Mouse (Mus musculus) liver, embryonic 15.5 days (tissue): ENCODE data around the gene Nagk. TPM values are rescaled to one million over a fixed set of nuclear protein-coding genes. Genes with fewer than 3 reads are reported as not detected.
"Not testable (repeated sequence)": the region's sequence is repeated elsewhere in the genome, so short reads cannot be mapped to it uniquely, and the experiment has no call there.

Experiments
- ATAC-seq: fragments of 200-750 bp; cut with Nextera tagmentation; 2 replicates; pipeline ENCODE4 v1.8.0; 2017; ENCODE audit warnings: moderate number of reproducible peaks, mild to moderate bottlenecking, moderate library complexity; ENCODE audit not compliant: insufficient read depth
- H3K27ac ChIP-seq: fragments of 300-500 bp; sonication (generic); replicated peaks from 2 replicates; pipeline ENCODE4 v1.5.1; 2015; ENCODE audit warnings: mild to moderate bottlenecking, inconsistent platforms
- H3K27me3 ChIP-seq: fragments of 300-500 bp; sonication (generic); 2 replicates; pipeline ENCODE4 v1.6.1; 2015; ENCODE audit warnings: mild to moderate bottlenecking, inconsistent platforms
- H3K36me3 ChIP-seq: fragments of 300-500 bp; sonication (generic); replicated peaks from 2 replicates; pipeline ENCODE4 v1.6.1; 2015; ENCODE audit warnings: moderate library complexity, mild to moderate bottlenecking, inconsistent platforms
- H3K4me1 ChIP-seq: fragments of 300-500 bp; sonication (generic); replicated peaks from 2 replicates; pipeline ENCODE4 v1.6.1; 2015; ENCODE audit warnings: inconsistent platforms
- H3K4me2 ChIP-seq: fragments of 300-500 bp; sonication (generic); 2 replicates; pipeline ENCODE4 v1.6.1; 2015; ENCODE audit warnings: moderate library complexity, mild to moderate bottlenecking, inconsistent platforms
- H3K4me3 ChIP-seq: fragments of 300-500 bp; sonication (generic); replicated peaks from 2 replicates; pipeline ENCODE4 v1.5.1; 2015; ENCODE audit warnings: mild to moderate bottlenecking, inconsistent platforms
- H3K9ac ChIP-seq: fragments of 300-500 bp; sonication (generic); 2 replicates; pipeline ENCODE4 v1.6.1; 2015; ENCODE audit warnings: moderate library complexity, mild to moderate bottlenecking, inconsistent platforms
- H3K9me3 ChIP-seq: fragments of 300-500 bp; sonication (generic); replicated peaks from 2 replicates; pipeline ENCODE4 v1.6.1; 2016; ENCODE audit warnings: inconsistent platforms
- WGBS: fragments of 180-500 bp; shearing (Covaris S2); methylation state at CpG from one replicate; pipeline ENCODE4 v1.1.7; 2015; ENCODE audit warnings: mixed read lengths; ENCODE audit not compliant: insufficient replicate concordance; 5-methylcytosine and 5-hydroxymethylcytosine counted together
- polyA plus RNA-seq: library from polyadenylated mRNA; unstranded; fragments of >200 nt; fragmentation: Nextera tagmentation; extraction: Ambion mirVana; gene quantifications from 2 replicates; pipeline ENCODE4 v1.2.1, GENCODE M21; 2015

The Nagk gene
- polyA plus RNA-seq, 1 experiment from 2014 or later = 16.6 TPM

- peaks cover 8% of the 10 kb centered on the region; the same call in 1 of the 2 replicates for H3K36me3 ChIP-seq
- WGBS = 77% methylated on average over 3 of the region's 3 CpGs
- H3K27ac ChIP-seq = no peak overlapping the region
- ATAC-seq = no peak
- H3K9me3 ChIP-seq = no peaks in the 10 kb centered on the region
- no peaks in the 10 kb centered on the region for H3K4me1 ChIP-seq
- no peaks in the 10 kb centered on the region for H3K27me3 ChIP-seq
- no peak overlapping the region for H3K9ac ChIP-seq
- H3K4me3 ChIP-seq = no peak overlapping the region
- no peak overlapping the region for H3K4me2 ChIP-seq
Measured at GRCm38 (mm10) chr6:83815801-83816200, 21.0 kb downstream of the Nagk start.

GRCm38 (mm10) chr6:83818996-83819395, 24.2 kb downstream of the Nagk start:
- 58% methylated on average over 1 of the region's 1 CpGs for WGBS
- no peak overlapping the region for H3K4me3 ChIP-seq
- H3K4me1 ChIP-seq = no peaks in the 10 kb centered on the region
- ATAC-seq = no peak
- H3K4me2 ChIP-seq = no peak overlapping the region
- no peaks in the 10 kb centered on the region for H3K9me3 ChIP-seq
- H3K27ac ChIP-seq = no peak overlapping the region
- peaks cover under 1% of the 10 kb centered on the region; the same call in 1 of the 2 replicates for H3K36me3 ChIP-seq
- no peaks in the 10 kb centered on the region for H3K27me3 ChIP-seq
- H3K9ac ChIP-seq = no peak overlapping the region

- no peaks in the 10 kb centered on the region for H3K27me3 ChIP-seq
- no peaks in the 10 kb centered on the region for H3K4me1 ChIP-seq
- no peak overlapping the region for H3K27ac ChIP-seq
- H3K4me3 ChIP-seq = no peak overlapping the region
- ATAC-seq = no peak
- no peaks in the 10 kb centered on the region for H3K36me3 ChIP-seq
- no peaks in the 10 kb centered on the region for H3K9me3 ChIP-seq
- no peak overlapping the region for H3K4me2 ChIP-seq
- no peak overlapping the region for H3K9ac ChIP-seq
- WGBS = 59% methylated on average over 2 of the region's 2 CpGs
Measured at GRCm38 (mm10) chr6:83820727-83821515, 26.1 kb downstream of the Nagk start.

GRCm38 (mm10) chr6:83821856-83822255, 27.1 kb downstream of the Nagk start:
- Histone ChIP-seq H3K4me1 (no peaks in the 10 kb centered on the region), H3K9ac (no peak overlapping the region), H3K27ac (no peak overlapping the region), H3K36me3 (no peaks in the 10 kb centered on the region), H3K9me3 (no peaks in the 10 kb centered on the region), H3K4me2 (no peak overlapping the region), H3K4me3 (no peak overlapping the region), H3K27me3 (no peaks in the 10 kb centered on the region)
- 58% methylated on average over 2 of the region's 2 CpGs for WGBS
- no peak for ATAC-seq

- WGBS = 4% methylated on average over 35 of the region's 35 CpGs
- Histone ChIP-seq H3K4me1 (peaks cover 17% of the 10 kb centered on the region), H3K27ac (peak overlapping the region; percentile 63; the same call in 1 of the 2 replicates), H3K4me3 (peak overlapping the region; percentile 67), H3K27me3 (no peaks in the 10 kb centered on the region), H3K4me2 (peak overlapping the region; percentile 97), H3K9ac (peak overlapping the region; percentile 72), H3K36me3 (no peaks in the 10 kb centered on the region), H3K9me3 (no peaks in the 10 kb centered on the region)
- peak; percentile 47; the same call in 1 of the 2 replicates for ATAC-seq
Measured at GRCm38 (mm10) chr6:83830941-83831605, 36.3 kb downstream of the Nagk start.

GRCm38 (mm10) chr6:83831606-83832123, 36.9 kb downstream of the Nagk start, which contains the start of gene Paip2b:
Gene Paip2b (minus strand): TSS chr6:83831741.
- peak; percentile 98 for ATAC-seq
- Histone ChIP-seq H3K36me3 (no peaks in the 10 kb centered on the region), H3K9me3 (no peaks in the 10 kb centered on the region), H3K4me3 (peak within 1 kb of the TSS; percentile 67), H3K27me3 (no peaks in the 10 kb centered on the region), H3K9ac (peak within 1 kb of the TSS; percentile 72), H3K4me1 (peaks cover 17% of the 10 kb centered on the region), H3K4me2 (peak within 1 kb of the TSS; percentile 97), H3K27ac (peak within 1 kb of the TSS; percentile 70)
- WGBS = under 1% methylated on average over 37 of the region's 37 CpGs

GRCm38 (mm10) chr6:83832393-83832792, 37.6 kb downstream of the Nagk start:
- H3K36me3 ChIP-seq, H3K9ac ChIP-seq, H3K27me3 ChIP-seq, H3K9me3 ChIP-seq, ATAC-seq: not testable (repeated sequence)
- H3K4me1 ChIP-seq = peaks cover 17% of the 10 kb centered on the region
- peak overlapping the region; percentile 49 for H3K4me3 ChIP-seq
- peak overlapping the region; percentile 97 for H3K4me2 ChIP-seq
- WGBS = 59% methylated on average over 1 of the region's 1 CpGs
- H3K27ac ChIP-seq = peak overlapping the region; percentile 70

GRCm38 (mm10) chr6:83836826-83837225, 42.0 kb downstream of the Nagk start:
- Histone ChIP-seq H3K27me3 (no peaks in the 10 kb centered on the region), H3K4me3 (no peak overlapping the region), H3K4me2 (no peak overlapping the region), H3K9ac (no peak overlapping the region), H3K27ac (no peak overlapping the region), H3K36me3 (no peaks in the 10 kb centered on the region), H3K4me1 (peaks cover 7% of the 10 kb centered on the region), H3K9me3 (no peaks in the 10 kb centered on the region)
- 70% methylated on average over 2 of the region's 2 CpGs for WGBS
- no peak for ATAC-seq

- Histone ChIP-seq H3K4me1 (no peaks in the 10 kb centered on the region), H3K9me3 (no peaks in the 10 kb centered on the region), H3K9ac (no peak overlapping the region), H3K27ac (no peak overlapping the region), H3K4me2 (no peak overlapping the region), H3K36me3 (no peaks in the 10 kb centered on the region), H3K4me3 (no peak overlapping the region), H3K27me3 (no peaks in the 10 kb centered on the region)
- no peak for ATAC-seq
- WGBS = 52% methylated on average over 2 of the region's 2 CpGs
Measured at GRCm38 (mm10) chr6:83838046-83838445, 43.3 kb downstream of the Nagk start.

- Histone ChIP-seq H3K4me1 (no peaks in the 10 kb centered on the region), H3K27me3 (no peaks in the 10 kb centered on the region), H3K4me2 (no peak overlapping the region), H3K36me3 (no peaks in the 10 kb centered on the region), H3K4me3 (no peak overlapping the region), H3K9ac (no peak overlapping the region), H3K27ac (no peak overlapping the region), H3K9me3 (no peaks in the 10 kb centered on the region)
- 73% methylated on average over 6 of the region's 6 CpGs for WGBS
- ATAC-seq = no peak
Measured at GRCm38 (mm10) chr6:83840086-83840485, 45.3 kb downstream of the Nagk start.

- Histone ChIP-seq H3K4me2 (no peak overlapping the region), H3K9ac (no peak overlapping the region), H3K27ac (no peak overlapping the region), H3K4me3 (no peak overlapping the region), H3K9me3 (no peaks in the 10 kb centered on the region), H3K4me1 (no peaks in the 10 kb centered on the region), H3K27me3 (no peaks in the 10 kb centered on the region), H3K36me3 (no peaks in the 10 kb centered on the region)
- 61% methylated on average over 10 of the region's 10 CpGs for WGBS
- no peak for ATAC-seq
Measured at GRCm38 (mm10) chr6:83844913-83845312, 50.1 kb downstream of the Nagk start.
